Mouse (Mus musculus) liver, embryonic 16.5 days (tissue): ENCODE measurements at regions not wholly inside any gene's neighbourhood (a gene's known extent, or its start where the extent isn't known, plus 50 kb on each side); places are given as distances from the start of the nearest gene placed in this dataset.

Experiments
- ATAC-seq: fragments of 200-750 bp; cut with Nextera tagmentation; 2 replicates; pipeline ENCODE4 v1.8.0; 2017; ENCODE audit warnings: low read depth, mild to moderate bottlenecking, moderate number of reproducible peaks, moderate library complexity
- H3K27ac ChIP-seq: fragments of 300-500 bp; sonication (generic); 2 replicates; pipeline ENCODE4 v1.5.1; 2014; ENCODE audit warnings: mild to moderate bottlenecking, low read length
- H3K27me3 ChIP-seq: fragments of 300-500 bp; sonication (generic); 2 replicates; pipeline ENCODE4 v1.6.1; 2014; ENCODE audit warnings: low read depth, low read length, mixed read lengths; ENCODE audit not compliant: control insufficient read depth, insufficient read depth
- H3K36me3 ChIP-seq: fragments of 300-500 bp; sonication (generic); 2 replicates; pipeline ENCODE4 v1.6.1; 2014; ENCODE audit warnings: mild to moderate bottlenecking; ENCODE audit not compliant: control insufficient read depth, insufficient read depth
- H3K4me1 ChIP-seq: fragments of 300-500 bp; sonication (generic); 2 replicates; pipeline ENCODE4 v1.6.1; 2014; ENCODE audit warnings: low read depth, low read length, mixed read lengths; ENCODE audit not compliant: control insufficient read depth
- H3K4me2 ChIP-seq: fragments of 300-500 bp; sonication (generic); 2 replicates; pipeline ENCODE4 v1.6.1; 2014; ENCODE audit warnings: low read depth, low read length, mixed read lengths
- H3K4me3 ChIP-seq: fragments of 300-500 bp; sonication (generic); 2 replicates; pipeline ENCODE4 v1.5.1; 2014; ENCODE audit warnings: low read depth, mild to moderate bottlenecking, low read length
- H3K9ac ChIP-seq: fragments of 300-500 bp; sonication (generic); 2 replicates; pipeline ENCODE4 v1.6.1; 2014; ENCODE audit warnings: low read depth, low read length
- H3K9me3 ChIP-seq: fragments of 300-500 bp; sonication (generic); replicated peaks from 2 replicates; pipeline ENCODE4 v1.6.1; 2016; ENCODE audit warnings: low read length; ENCODE audit not compliant: control insufficient read depth
- WGBS: fragments of 180-500 bp; shearing (Covaris S2); extraction: QIAGEN DNeasy Blood & Tissue Kit; methylation state at CpG from one replicate; pipeline ENCODE4 v1.1.7; 2014; ENCODE audit not compliant: insufficient replicate concordance; 5-methylcytosine and 5-hydroxymethylcytosine counted together

GRCm38 (mm10) chr3:38094370-38094979, 370.2 kb upstream of the Gm5148 start:
- no peaks in the 10 kb centered on the region for H3K4me1 ChIP-seq
- WGBS: 20% methylated on average over 7 of the region's 7 CpGs
- H3K4me3 ChIP-seq: no peak overlapping the region
- H3K27me3 ChIP-seq: no peaks in the 10 kb centered on the region
- no peak overlapping the region for H3K27ac ChIP-seq
- no peaks in the 10 kb centered on the region for H3K36me3 ChIP-seq
- ATAC-seq: no peak
- no peak overlapping the region for H3K4me2 ChIP-seq
- H3K9me3 ChIP-seq: no peaks in the 10 kb centered on the region
- no peak overlapping the region for H3K9ac ChIP-seq

GRCm38 (mm10) chr3:38084548-38084947, 360.3 kb upstream of the Gm5148 start:
- 49% methylated on average over 6 of the region's 6 CpGs for whole genome bisulfite sequencing
- Histone ChIP-seq H3K27ac (no peak overlapping the region), H3K4me1 (no peaks in the 10 kb centered on the region), H3K4me2 (no peak overlapping the region), H3K9ac (no peak overlapping the region), H3K4me3 (no peak overlapping the region), H3K9me3 (no peaks in the 10 kb centered on the region), H3K36me3 (no peaks in the 10 kb centered on the region), H3K27me3 (no peaks in the 10 kb centered on the region)
- ATAC-seq: no peak

DNA sequence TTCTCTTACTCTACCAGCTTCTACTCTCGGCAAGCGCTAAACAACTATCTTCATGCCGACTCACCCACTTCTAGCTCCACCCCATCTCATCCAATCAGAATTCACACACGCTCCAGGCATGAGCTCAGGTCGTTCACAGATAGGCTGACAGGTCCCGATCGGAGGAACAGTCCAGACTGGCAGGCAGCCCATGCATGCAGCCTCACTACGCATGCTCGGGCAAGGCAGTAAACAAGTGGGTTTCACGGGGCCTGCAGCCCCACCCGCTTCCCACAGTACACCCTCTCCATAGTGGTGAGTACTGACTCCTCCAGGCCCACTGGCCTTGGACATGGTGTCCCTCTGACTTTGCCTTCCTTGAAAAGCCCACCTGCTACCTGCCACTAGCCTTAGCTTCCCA, 358.1 kb upstream of the Gm5148 start:
- Histone ChIP-seq H3K36me3 (no peaks in the 10 kb centered on the region), H3K4me1 (no peaks in the 10 kb centered on the region), H3K9me3 (no peaks in the 10 kb centered on the region), H3K4me3 (no peak overlapping the region), H3K27me3 (no peaks in the 10 kb centered on the region), H3K4me2 (no peak overlapping the region), H3K9ac (no peak overlapping the region), H3K27ac (no peak overlapping the region)
- no peak for ATAC-seq
- 81% methylated on average over 11 of the region's 11 CpGs for WGBS

GRCm38 (mm10) chr3:38076835-38077234, 352.5 kb upstream of the Gm5148 start:
- Histone ChIP-seq H3K27ac (no peak overlapping the region), H3K4me3 (no peak overlapping the region), H3K9me3 (no peaks in the 10 kb centered on the region), H3K36me3 (no peaks in the 10 kb centered on the region), H3K9ac (no peak overlapping the region), H3K4me2 (no peak overlapping the region), H3K27me3 (no peaks in the 10 kb centered on the region), H3K4me1 (no peaks in the 10 kb centered on the region)
- WGBS: 25% methylated on average over 1 of the region's 1 CpGs
- ATAC-seq: no peak

GRCm38 (mm10) chr3:38073946-38074345, 349.7 kb upstream of the Gm5148 start:
- no peak for ATAC-seq
- Histone ChIP-seq H3K4me2 (no peak overlapping the region), H3K4me1 (no peaks in the 10 kb centered on the region), H3K9me3 (no peaks in the 10 kb centered on the region), H3K9ac (no peak overlapping the region), H3K4me3 (no peak overlapping the region), H3K27ac (no peak overlapping the region), H3K36me3 (no peaks in the 10 kb centered on the region), H3K27me3 (no peaks in the 10 kb centered on the region)
- WGBS: 63% methylated on average over 4 of the region's 4 CpGs

DNA sequence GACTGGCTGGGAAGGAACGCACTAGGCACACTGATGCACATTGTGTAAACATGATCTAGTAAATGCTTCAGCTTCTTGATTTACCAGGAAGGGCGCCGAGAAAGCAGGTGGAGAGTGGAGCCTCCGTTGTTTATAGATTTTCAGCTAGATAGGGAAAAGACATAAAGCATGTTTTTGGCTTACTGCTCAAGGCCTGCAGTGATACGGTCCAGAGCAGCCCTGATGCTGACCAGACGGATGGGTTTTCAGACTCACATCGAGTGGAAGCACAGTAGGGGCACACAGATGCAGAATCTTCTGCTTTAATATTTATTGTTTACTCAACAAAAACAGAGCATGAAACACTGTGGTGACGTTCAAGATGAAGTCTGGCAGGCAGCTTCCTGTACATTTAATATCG, 331.3 kb upstream of the Gm5148 start:
- H3K4me2 ChIP-seq: no peak overlapping the region
- no peaks in the 10 kb centered on the region for H3K36me3 ChIP-seq
- no peak overlapping the region for H3K27ac ChIP-seq
- ATAC-seq: no peak
- no peaks in the 10 kb centered on the region for H3K4me1 ChIP-seq
- H3K9ac ChIP-seq: no peak overlapping the region
- no peak overlapping the region for H3K4me3 ChIP-seq
- no peaks in the 10 kb centered on the region for H3K9me3 ChIP-seq
- WGBS: 66% methylated on average over 9 of the region's 9 CpGs
- H3K27me3 ChIP-seq: no peaks in the 10 kb centered on the region

- 68% methylated on average over 7 of the region's 7 CpGs for WGBS
- Histone ChIP-seq H3K27me3 (no peaks in the 10 kb centered on the region), H3K9ac (no peak overlapping the region), H3K4me3 (no peak overlapping the region), H3K9me3 (no peaks in the 10 kb centered on the region), H3K27ac (no peak overlapping the region), H3K36me3 (no peaks in the 10 kb centered on the region), H3K4me1 (no peaks in the 10 kb centered on the region), H3K4me2 (no peak overlapping the region)
- ATAC-seq: no peak
Observed at GRCm38 (mm10) chr3:38052941-38053340, 328.7 kb upstream of the Gm5148 start.

GRCm38 (mm10) chr3:38051748-38052147, 327.5 kb upstream of the Gm5148 start:
- no peak for ATAC-seq
- Histone ChIP-seq H3K9ac (no peak overlapping the region), H3K4me3 (no peak overlapping the region), H3K36me3 (no peaks in the 10 kb centered on the region), H3K27me3 (no peaks in the 10 kb centered on the region), H3K9me3 (no peaks in the 10 kb centered on the region), H3K4me1 (no peaks in the 10 kb centered on the region), H3K27ac (no peak overlapping the region), H3K4me2 (no peak overlapping the region)
- 75% methylated on average over 11 of the region's 11 CpGs for WGBS

DNA sequence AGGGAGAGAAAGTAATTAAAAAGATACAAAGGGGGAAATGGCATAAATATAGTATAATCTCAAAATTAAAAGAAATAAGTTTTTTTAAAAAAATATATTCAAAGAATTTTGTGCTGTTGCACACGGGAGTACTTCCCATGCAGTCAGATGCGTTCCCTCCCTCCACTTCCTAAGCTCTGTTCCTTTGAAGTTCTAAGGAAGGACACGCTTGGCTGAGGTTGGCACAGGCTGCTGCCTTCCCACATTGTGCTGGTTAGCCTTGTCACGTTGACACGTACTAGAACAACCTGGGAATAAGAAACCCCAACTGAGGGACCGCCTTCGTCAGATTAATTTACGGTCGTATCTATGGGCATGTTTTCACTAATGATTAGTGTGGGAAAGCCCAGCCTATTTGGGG, 326.6 kb upstream of the Gm5148 start:
- ATAC-seq: no peak
- Histone ChIP-seq H3K4me3 (no peak overlapping the region), H3K9ac (no peak overlapping the region), H3K27me3 (no peaks in the 10 kb centered on the region), H3K27ac (no peak overlapping the region), H3K9me3 (no peaks in the 10 kb centered on the region), H3K4me2 (no peak overlapping the region), H3K4me1 (no peaks in the 10 kb centered on the region), H3K36me3 (no peaks in the 10 kb centered on the region)
- WGBS: 66% methylated on average over 9 of the region's 9 CpGs
